Mouse (Mus musculus) heart, embryonic 11.5 days (tissue): ENCODE results near the gene 4930442H23Rik. TPM values are rescaled to one million over a fixed set of nuclear protein-coding genes. Genes with fewer than 3 reads are reported as not detected.

Experiments used
- ATAC-seq: fragments of 200-750 bp; cut with Nextera tagmentation; replicated peaks from 2 replicates; pipeline ENCODE4 v1.8.0; 2017; ENCODE audit warnings: moderate library complexity; ENCODE audit not compliant: insufficient number of reproducible peaks, low FRiP score, low TSS enrichment
- H3K27ac ChIP-seq: fragments of 300-500 bp; sonication (generic); 2 replicates; pipeline ENCODE4 v1.5.1; 2014; ENCODE audit warnings: mild to moderate bottlenecking, low read depth, low read length
- H3K27me3 ChIP-seq: fragments of 300-500 bp; sonication (generic); 2 replicates; pipeline ENCODE4 v1.6.1; 2014; ENCODE audit warnings: mild to moderate bottlenecking, low read length, mixed read lengths; ENCODE audit not compliant: control insufficient read depth, insufficient read depth
- H3K36me3 ChIP-seq: fragments of 300-500 bp; sonication (generic); 2 replicates; pipeline ENCODE4 v1.6.1; 2014; ENCODE audit warnings: mild to moderate bottlenecking, low read length, moderate library complexity, mixed read lengths; ENCODE audit not compliant: control insufficient read depth, insufficient read depth
- H3K4me1 ChIP-seq: fragments of 300-500 bp; sonication (generic); 2 replicates; pipeline ENCODE4 v1.6.1; 2014; ENCODE audit warnings: low read length; ENCODE audit not compliant: control insufficient read depth, insufficient read depth
- H3K4me2 ChIP-seq: fragments of 300-500 bp; sonication (generic); 2 replicates; pipeline ENCODE4 v1.6.1; 2014; ENCODE audit warnings: mild to moderate bottlenecking, moderate library complexity
- H3K4me3 ChIP-seq: fragments of 300-500 bp; sonication (generic); 2 replicates; pipeline ENCODE4 v1.5.1; 2014; ENCODE audit warnings: low read depth, low read length
- H3K9ac ChIP-seq: fragments of 300-500 bp; sonication (generic); 2 replicates; pipeline ENCODE4 v1.6.1; 2014; ENCODE audit warnings: mild to moderate bottlenecking, low read depth, low read length, moderate library complexity
- H3K9me3 ChIP-seq: fragments of 300-500 bp; sonication (generic); replicated peaks from 2 replicates; pipeline ENCODE4 v1.6.1; 2016; ENCODE audit warnings: low read length; ENCODE audit not compliant: control insufficient read depth
- WGBS: fragments of 180-500 bp; shearing (Covaris S2); extraction: QIAGEN DNeasy Blood & Tissue Kit; methylation state at CpG from one replicate; pipeline ENCODE4 v1.1.7; 2014; ENCODE audit not compliant: insufficient replicate concordance; 5-methylcytosine and 5-hydroxymethylcytosine counted together
- polyA plus RNA-seq: library from polyadenylated mRNA; unstranded; fragments of >200 nt; fragmentation: Nextera tagmentation; extraction: Ambion mirVana; gene quantifications from 2 replicates; pipeline ENCODE4 v1.2.1, GENCODE M21; 2014

Gene 4930442H23Rik
- polyA plus RNA-seq, 1 experiment from 2014 or later, result 0.21 TPM

DNA sequence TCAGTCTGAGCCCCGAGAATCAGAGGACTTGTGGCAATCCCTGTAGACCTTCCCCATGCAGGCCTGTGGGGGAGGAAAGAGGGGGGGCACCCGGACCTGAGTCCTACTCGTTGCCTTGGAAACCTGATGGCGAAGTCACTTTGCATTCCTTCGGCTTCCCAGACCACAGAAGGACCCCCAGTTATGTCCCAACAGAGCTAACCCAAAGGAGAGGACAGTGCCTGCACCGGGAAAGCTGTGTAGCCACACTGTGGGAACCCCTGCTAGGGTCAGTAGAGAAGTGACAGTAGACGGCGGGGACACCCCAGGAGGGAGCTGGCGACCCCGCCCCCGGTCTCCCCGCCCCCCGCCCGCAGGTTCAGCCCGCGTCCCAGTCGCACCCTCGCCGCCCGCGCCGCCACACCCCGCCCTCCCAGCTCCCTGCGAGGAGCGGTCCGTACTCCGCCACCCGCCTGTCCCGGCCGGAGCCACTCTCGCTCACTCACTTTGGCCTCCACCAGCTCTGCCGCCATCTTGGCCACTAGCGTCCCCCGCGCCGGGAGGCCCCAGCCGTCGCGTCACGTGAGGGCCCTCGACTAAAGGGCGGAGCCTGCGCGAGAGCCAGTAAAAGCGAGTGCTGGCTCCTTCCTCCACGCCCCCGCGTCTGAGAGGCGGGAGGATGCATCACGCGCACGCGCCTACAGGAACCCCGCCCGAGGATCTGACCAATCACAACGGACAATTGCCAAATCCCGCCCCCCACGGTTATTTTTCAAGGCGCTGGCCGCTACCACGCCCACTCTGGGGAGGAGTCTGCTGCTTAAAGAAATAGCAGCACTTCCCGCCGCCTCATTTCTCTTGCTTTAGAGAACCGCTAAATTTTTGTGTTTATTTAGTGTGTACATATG, 16.2 kb downstream of the 4930442H23Rik start, which contains the start of gene Pias4:
TSS of gene Pias4 (minus strand) at position 724 of the 887 bp plus-strand sequence.
- no peaks in the 10 kb centered on the region for H3K27me3 ChIP-seq
- H3K36me3 ChIP-seq, result no peaks in the 10 kb centered on the region
- peaks cover 9% of the 10 kb centered on the region for H3K4me1 ChIP-seq
- H3K4me2 ChIP-seq, result peak within 1 kb of the TSS; percentile 89
- peak; percentile 87 for ATAC-seq
- peak within 1 kb of the TSS; percentile 75 for H3K27ac ChIP-seq
- H3K9me3 ChIP-seq, result no peaks in the 10 kb centered on the region
- peak within 1 kb of the TSS; percentile 92 for H3K4me3 ChIP-seq
- WGBS, result under 1% methylated on average over 57 of the region's 64 CpGs
- H3K9ac ChIP-seq, result peak within 1 kb of the TSS; percentile 88

DNA sequence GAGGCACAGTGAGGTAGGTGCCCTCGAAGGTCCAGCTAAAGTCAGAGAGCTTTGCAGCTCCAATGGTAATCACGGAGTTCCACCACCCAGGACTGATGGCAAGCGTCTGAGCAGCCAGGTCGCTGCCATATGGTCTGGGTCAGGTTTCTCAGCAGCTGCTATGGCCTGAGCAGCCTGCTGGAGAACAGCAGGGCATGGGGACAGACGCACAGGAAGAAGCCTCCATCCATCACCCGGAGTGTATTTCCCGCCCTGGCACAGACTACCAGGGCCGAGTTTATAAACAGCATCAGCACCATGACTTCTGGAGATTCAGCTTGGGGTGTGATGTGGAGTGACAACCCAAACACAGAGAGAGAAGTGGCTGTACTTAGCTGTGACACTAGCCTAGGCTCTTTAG, 18.5 kb downstream of the 4930442H23Rik start:
- Histone ChIP-seq H3K36me3 (peaks cover 4% of the 10 kb centered on the region; the same call in 1 of the 2 replicates), H3K9ac (no peak overlapping the region), H3K4me3 (no peak overlapping the region), H3K27me3 (no peaks in the 10 kb centered on the region), H3K4me1 (peaks cover 14% of the 10 kb centered on the region), H3K4me2 (no peak overlapping the region), H3K27ac (no peak overlapping the region), H3K9me3 (no peaks in the 10 kb centered on the region)
- 76% methylated on average over 8 of the region's 8 CpGs for WGBS
- no peak for ATAC-seq

DNA sequence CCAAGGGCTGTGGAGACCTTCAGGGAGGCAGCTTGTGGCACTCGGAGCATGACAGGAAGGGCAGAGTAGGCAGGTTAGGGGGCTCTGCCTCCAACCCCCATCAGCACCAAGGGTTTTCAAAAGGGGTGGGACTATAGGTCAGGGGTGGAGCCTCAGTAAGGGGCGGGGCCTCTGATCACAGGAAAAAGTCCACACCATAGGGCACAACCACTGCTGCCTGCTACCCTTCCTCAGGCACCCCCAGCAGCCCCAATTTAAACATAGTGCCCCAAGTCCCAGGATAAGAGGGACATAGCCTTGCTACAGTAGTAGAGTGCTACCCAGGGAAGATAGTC, 21.4 kb downstream of the 4930442H23Rik start:
- H3K9me3 ChIP-seq, result no peaks in the 10 kb centered on the region
- H3K4me3 ChIP-seq, result no peak overlapping the region
- no peaks in the 10 kb centered on the region for H3K27me3 ChIP-seq
- no peak overlapping the region for H3K27ac ChIP-seq
- 73% methylated on average over 2 of the region's 2 CpGs for WGBS
- H3K9ac ChIP-seq, result no peak overlapping the region
- no peak overlapping the region for H3K4me2 ChIP-seq
- peaks cover 10% of the 10 kb centered on the region for H3K4me1 ChIP-seq
- ATAC-seq, result no peak
- peaks cover 11% of the 10 kb centered on the region for H3K36me3 ChIP-seq

DNA sequence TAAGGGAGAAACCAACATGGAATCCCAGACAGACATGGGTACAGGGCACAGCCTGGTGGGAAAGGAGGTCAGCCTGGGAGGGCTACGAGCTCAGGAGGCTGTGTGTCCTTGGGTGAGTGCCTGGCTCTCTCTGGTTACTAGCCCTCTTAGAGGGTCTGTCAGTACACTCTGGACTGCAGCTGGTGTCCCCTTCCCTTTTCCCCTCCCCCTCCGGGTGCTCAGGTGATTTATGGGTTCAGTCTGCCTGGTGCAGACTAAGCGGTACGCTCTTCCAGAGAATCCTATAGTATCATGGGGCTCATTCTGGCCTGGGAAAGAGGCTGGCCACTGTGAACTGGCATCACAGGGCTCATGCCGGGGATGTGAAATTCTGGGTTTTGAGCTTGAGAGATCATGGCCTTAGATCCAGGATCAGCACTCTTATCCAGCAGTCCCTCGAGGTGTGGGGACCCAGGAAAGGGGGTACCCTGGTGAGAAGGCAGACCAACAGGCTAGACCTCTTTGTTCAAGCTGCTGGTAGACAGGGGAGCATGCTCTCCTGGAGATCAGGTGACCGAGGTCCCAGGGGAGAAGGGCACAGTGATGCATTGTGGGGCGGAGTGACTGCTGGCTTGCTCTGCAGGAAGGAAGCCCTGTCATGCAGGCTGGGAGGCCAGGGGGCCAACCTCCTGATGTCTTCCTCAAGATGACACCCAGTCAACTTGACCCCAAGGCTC, 21.9 kb downstream of the 4930442H23Rik start:
- no peak for ATAC-seq
- 91% methylated on average over 8 of the region's 8 CpGs for WGBS
- no peak overlapping the region for H3K4me2 ChIP-seq

DNA sequence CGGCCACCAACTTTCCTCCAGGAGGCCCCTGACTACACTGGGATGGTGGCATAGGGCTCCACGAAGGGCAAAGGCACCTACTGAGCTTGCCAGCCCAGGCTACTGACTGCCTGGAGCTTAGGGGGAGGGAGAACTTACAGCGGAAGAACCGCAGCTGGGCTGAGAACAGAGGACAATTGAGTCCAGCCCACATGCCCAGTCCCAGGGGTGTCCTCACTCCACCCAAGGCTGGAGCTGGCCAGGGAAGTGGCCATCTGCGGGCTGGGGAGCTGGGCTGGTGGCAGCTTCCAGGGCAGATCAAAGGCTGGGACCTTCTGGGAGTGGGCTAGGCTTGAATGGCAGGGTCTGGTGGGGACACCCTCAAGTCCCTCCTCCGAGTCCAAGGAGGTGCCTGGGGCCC, 28.9 kb downstream of the 4930442H23Rik start:
- H3K27me3 ChIP-seq, result no peaks in the 10 kb centered on the region
- H3K9me3 ChIP-seq, result no peaks in the 10 kb centered on the region
- no peak overlapping the region for H3K4me3 ChIP-seq
- H3K36me3 ChIP-seq, result peaks cover 42% of the 10 kb centered on the region
- H3K27ac ChIP-seq, result no peak overlapping the region
- WGBS, result 88% methylated on average over 6 of the region's 6 CpGs
- H3K4me1 ChIP-seq, result peaks cover 9% of the 10 kb centered on the region
- no peak overlapping the region for H3K9ac ChIP-seq
- H3K4me2 ChIP-seq, result no peak overlapping the region
- ATAC-seq, result no peak

More for the DNA sequence above, 21.9 kb downstream of the 4930442H23Rik start:
- H3K27me3 ChIP-seq, result no peaks in the 10 kb centered on the region
- H3K4me3 ChIP-seq, result no peak overlapping the region
- no peak overlapping the region for H3K9ac ChIP-seq
- peaks cover 10% of the 10 kb centered on the region for H3K4me1 ChIP-seq
- no peak overlapping the region for H3K27ac ChIP-seq
- peaks cover 16% of the 10 kb centered on the region for H3K36me3 ChIP-seq
- H3K9me3 ChIP-seq, result no peaks in the 10 kb centered on the region

DNA sequence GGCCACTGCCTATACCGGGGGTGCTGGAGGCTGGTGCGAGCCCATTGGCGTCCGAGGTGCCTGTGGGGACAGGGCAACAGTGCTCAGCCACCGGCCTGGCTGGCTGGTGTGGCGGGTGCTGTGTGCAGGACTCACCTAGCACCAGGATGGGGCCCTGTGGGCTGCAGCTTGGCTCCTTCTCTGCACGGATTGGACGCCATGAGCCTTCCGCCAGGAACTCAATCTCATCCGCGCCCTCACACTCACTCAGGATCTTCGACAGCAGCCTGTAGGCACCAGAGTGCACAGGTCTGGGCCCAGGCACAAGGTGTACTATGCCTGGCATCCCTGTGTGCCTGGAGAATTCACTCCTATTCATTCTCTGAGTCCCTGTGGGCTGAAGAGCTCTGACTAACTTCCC, 29.3 kb downstream of the 4930442H23Rik start:
- Histone ChIP-seq H3K4me3 (no peak overlapping the region), H3K27me3 (no peaks in the 10 kb centered on the region), H3K4me1 (peaks cover 9% of the 10 kb centered on the region), H3K9me3 (no peaks in the 10 kb centered on the region), H3K27ac (no peak overlapping the region), H3K4me2 (no peak overlapping the region), H3K36me3 (peaks cover 46% of the 10 kb centered on the region), H3K9ac (no peak overlapping the region)
- ATAC-seq, result no peak
- 90% methylated on average over 12 of the region's 12 CpGs for WGBS

DNA sequence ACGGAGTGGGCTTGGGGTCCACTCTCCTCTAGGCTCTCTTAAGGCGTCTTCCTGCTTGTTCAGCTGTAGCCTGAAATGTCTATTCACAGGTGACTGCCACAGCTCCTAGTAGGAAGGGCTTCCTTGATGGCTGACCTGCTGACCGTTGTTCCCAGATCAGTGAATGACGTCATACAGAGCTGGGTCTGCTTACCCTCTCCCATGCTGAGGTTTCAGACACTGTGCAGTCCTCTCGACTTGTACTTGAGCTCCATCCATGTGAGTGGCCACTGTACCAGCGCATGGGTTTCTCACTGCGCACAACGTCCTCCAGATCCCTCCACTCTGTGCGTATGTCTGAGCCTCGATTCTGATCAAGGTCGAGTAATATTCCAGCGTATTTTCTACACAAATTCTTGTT, 31.0 kb downstream of the 4930442H23Rik start:
- H3K27ac ChIP-seq, result peak overlapping the region; percentile 76
- peak overlapping the region; percentile 4; the same call in 1 of the 2 replicates for H3K4me2 ChIP-seq
- 58% methylated on average over 12 of the region's 12 CpGs for WGBS
- peaks cover 9% of the 10 kb centered on the region for H3K4me1 ChIP-seq
- no peak overlapping the region for H3K9ac ChIP-seq
- H3K4me3 ChIP-seq, result no peak overlapping the region
- H3K27me3 ChIP-seq, result no peaks in the 10 kb centered on the region
- peak; percentile 29; the same call in 1 of the 2 replicates for ATAC-seq
- peaks cover 56% of the 10 kb centered on the region for H3K36me3 ChIP-seq
- H3K9me3 ChIP-seq, result no peaks in the 10 kb centered on the region

DNA sequence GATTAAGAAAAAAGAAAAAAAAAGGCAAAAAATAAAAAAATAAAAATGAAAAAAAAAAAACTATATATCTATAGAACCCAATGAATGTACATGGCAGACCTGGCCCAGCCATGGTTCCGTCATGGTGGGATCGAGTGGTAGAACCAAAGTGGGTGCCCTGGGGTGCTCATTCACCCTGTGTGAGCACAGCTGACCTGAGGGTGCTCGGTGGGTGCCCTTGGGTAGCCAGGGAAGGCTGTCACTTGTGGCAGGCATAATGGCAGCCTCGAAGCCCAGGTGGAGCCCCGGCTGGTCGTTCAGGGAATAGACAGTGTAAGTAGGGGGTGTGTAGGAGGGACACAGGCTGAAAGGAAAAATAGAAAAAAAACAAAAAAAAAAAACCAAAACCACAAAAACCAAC, 32.4 kb downstream of the 4930442H23Rik start:
- ATAC-seq, result no peak
- H3K9ac ChIP-seq, result no peak overlapping the region
- H3K4me1 ChIP-seq, result peaks cover 11% of the 10 kb centered on the region
- WGBS, result 79% methylated on average over 6 of the region's 6 CpGs
- no peaks in the 10 kb centered on the region for H3K9me3 ChIP-seq
- H3K4me3 ChIP-seq, result no peak overlapping the region
- H3K27ac ChIP-seq, result no peak overlapping the region
- H3K27me3 ChIP-seq, result no peaks in the 10 kb centered on the region
- H3K36me3 ChIP-seq, result peaks cover 58% of the 10 kb centered on the region
- H3K4me2 ChIP-seq, result no peak overlapping the region
